Mouse (Mus musculus): ENCODE data around the gene Rbm46.

GRCm38 (mm10) chr3:82875671-82876371, 462 bp downstream of the Rbm46 start:
- TF ChIP-seq POLR2A (IDR thresholded peaks at IDR 0.05; ENCODE audit: borderline replicate concordance, low read depth, low read length), result no peak
- TF ChIP-seq CTCF (IDR thresholded peaks at IDR 0.05; ENCODE audit: low read depth, low read length), result no peak
